Mouse (Mus musculus): ENCODE data around the gene Acot6. TPM values are rescaled to one million over a fixed set of nuclear protein-coding genes. Genes with fewer than 3 reads are reported as not detected.

The Acot6 gene
- polyA plus RNA-seq, 1 experiment: 5.5 TPM

DNA sequence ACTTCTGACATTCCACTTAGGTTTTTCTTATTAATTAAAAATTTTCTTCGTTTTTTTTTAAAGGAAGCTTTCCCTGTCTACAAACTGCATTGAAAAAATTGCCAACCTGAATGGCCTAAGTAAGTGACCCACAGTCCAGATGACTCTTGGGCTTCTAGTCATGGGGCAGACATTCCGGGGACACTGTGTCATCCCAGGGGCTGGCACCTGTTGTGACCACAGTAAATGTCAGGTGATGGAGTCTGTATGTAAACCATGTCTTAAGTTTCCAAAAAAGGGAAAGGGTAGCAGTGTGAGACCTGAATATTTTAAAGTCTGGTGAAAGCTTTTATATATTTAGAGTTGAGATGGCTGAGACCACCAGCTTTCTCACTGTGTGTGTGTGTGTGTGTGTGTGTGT is 26.4 kb downstream of the Acot6 start:
- no peak for DNase-seq
- WGBS: 82% methylated on average over 2 of the region's 2 CpGs
- Histone ChIP-seq H3K27ac (ENCODE audit: insufficient read depth, low read length) (no peak overlapping the region), H3K27me3 (ENCODE audit: control insufficient read depth, insufficient read depth, low read length) (no peaks in the 10 kb centered on the region), H3K4me3 (replicated peaks; ENCODE audit: insufficient read depth, low read depth, low read length) (no peak overlapping the region), H3K4me1 (ENCODE audit: control insufficient read depth, insufficient read depth, low read length) (no peaks in the 10 kb centered on the region)
- TF ChIP-seq POLR2A (IDR thresholded peaks at IDR 0.05; ENCODE audit: borderline replicate concordance, insufficient read depth, low read length) (no peak), CTCF (IDR thresholded peaks at IDR 0.05; ENCODE audit: borderline replicate concordance, insufficient read depth, low read depth, low read length) (no peak)

DNA sequence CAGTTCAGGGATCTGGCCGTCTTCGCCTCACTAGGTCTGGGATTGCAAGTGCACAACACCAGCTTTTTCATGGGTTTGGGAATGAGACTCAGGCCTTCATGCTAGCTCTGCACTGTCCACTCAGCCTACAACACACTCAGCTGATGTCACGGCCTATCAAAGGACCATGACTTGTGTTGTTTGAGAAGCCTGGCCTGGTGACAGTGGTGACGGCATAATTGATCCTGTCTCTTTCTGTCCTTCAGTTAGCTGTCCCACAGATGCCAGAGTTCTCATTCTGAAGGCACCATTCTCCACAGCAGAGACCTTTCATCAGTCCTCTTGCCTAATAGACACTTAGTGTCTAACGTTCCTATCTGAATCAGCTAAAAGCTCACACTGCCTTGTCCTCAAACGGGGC is 28.1 kb downstream of the Acot6 start:
- H3K27me3 ChIP-seq (ENCODE audit: control insufficient read depth, insufficient read depth, low read length): no peaks in the 10 kb centered on the region
- H3K27ac ChIP-seq (ENCODE audit: insufficient read depth, low read length): no peak overlapping the region
- 85% methylated on average over 6 of the region's 6 CpGs for WGBS
- TF ChIP-seq CTCF (IDR thresholded peaks at IDR 0.05; ENCODE audit: borderline replicate concordance, insufficient read depth, low read depth, low read length) (no peak), POLR2A (IDR thresholded peaks at IDR 0.05; ENCODE audit: borderline replicate concordance, insufficient read depth, low read length) (no peak)
- DNase-seq: no peak
- no peak overlapping the region for H3K4me3 ChIP-seq (replicated peaks; ENCODE audit: insufficient read depth, low read depth, low read length)
- no peaks in the 10 kb centered on the region for H3K4me1 ChIP-seq (ENCODE audit: control insufficient read depth, insufficient read depth, low read length)

DNA sequence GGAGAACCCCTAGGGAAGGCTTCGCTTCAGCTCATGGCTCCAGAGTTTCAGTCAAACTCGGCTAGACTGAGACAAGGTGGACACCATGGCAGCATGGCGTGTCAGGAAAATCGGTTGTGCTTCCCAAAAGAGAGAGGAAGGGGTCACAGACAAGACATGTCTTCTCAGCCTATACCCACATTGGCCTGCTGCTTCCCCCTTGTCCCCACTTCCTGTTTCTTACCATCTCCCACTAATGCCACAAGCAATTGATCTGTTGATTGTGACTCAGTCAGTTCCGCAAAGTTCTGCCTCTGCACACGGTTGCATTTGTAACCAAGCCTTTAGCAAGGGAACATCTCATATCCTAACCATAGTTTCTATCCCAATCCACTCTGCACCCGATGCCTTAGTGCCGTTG is 29.5 kb downstream of the Acot6 start:
- no peaks in the 10 kb centered on the region for H3K27me3 ChIP-seq (ENCODE audit: control insufficient read depth, insufficient read depth, low read length)
- no peaks in the 10 kb centered on the region for H3K4me1 ChIP-seq (ENCODE audit: control insufficient read depth, insufficient read depth, low read length)
- WGBS: 90% methylated on average over 8 of the region's 8 CpGs
- DNase-seq: no peak
- H3K4me3 ChIP-seq (replicated peaks; ENCODE audit: insufficient read depth, low read depth, low read length): no peak overlapping the region
- TF ChIP-seq CTCF (IDR thresholded peaks at IDR 0.05; ENCODE audit: borderline replicate concordance, insufficient read depth, low read depth, low read length) (no peak), POLR2A (IDR thresholded peaks at IDR 0.05; ENCODE audit: borderline replicate concordance, insufficient read depth, low read length) (no peak)
- no peak overlapping the region for H3K27ac ChIP-seq (ENCODE audit: insufficient read depth, low read length)

DNA sequence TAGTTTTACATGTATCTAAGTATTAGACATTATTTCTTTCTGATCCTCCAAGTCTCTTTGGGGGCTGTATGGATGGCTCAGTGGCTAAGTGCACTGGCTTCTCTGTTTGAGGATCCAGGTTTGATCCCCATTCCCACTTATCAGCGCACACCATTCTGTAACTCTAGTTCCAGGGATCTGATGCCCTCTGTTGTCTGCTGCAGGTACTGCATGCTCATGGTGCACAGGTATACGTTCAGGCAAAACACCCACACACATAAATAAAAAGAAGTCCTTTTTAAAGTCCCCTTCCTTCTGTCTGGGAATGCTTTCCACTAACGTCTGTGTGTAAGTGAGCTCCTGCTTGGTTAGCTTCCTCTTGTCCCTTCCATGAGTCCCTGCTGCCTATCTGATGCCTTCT is 31.8 kb downstream of the Acot6 start:
- no peak overlapping the region for H3K27ac ChIP-seq (ENCODE audit: insufficient read depth, low read length)
- no peak overlapping the region for H3K4me3 ChIP-seq (replicated peaks; ENCODE audit: insufficient read depth, low read depth, low read length)
- no peaks in the 10 kb centered on the region for H3K27me3 ChIP-seq (ENCODE audit: control insufficient read depth, insufficient read depth, low read length)
- 61% methylated on average over 3 of the region's 3 CpGs for WGBS
- DNase-seq: no peak
- TF ChIP-seq POLR2A (IDR thresholded peaks at IDR 0.05; ENCODE audit: borderline replicate concordance, insufficient read depth, low read length) (no peak), CTCF (IDR thresholded peaks at IDR 0.05; ENCODE audit: borderline replicate concordance, insufficient read depth, low read depth, low read length) (peak; percentile 46; the same call in 1 of the 2 replicates)
- no peaks in the 10 kb centered on the region for H3K4me1 ChIP-seq (ENCODE audit: control insufficient read depth, insufficient read depth, low read length)

DNA sequence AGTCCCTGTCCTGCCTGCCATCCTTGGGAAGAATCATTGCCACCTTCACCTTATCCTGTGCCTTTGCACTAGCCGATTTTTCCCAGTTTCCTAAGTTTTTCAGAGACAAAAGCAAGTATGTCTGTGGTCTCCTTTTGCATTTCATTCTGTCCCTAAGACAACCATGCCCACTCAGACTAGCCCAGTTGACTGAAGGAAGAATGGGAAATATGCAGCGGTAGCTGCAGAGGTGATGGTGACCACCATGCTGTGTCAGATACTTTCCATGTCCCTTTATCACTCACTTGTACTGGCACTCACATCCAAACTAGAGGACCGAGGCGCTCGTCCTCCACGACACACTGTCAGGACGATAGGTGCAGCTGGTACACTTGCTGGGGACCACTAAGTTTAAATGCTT is 36.7 kb downstream of the Acot6 start:
- Histone ChIP-seq H3K4me3 (replicated peaks; ENCODE audit: insufficient read depth, low read depth, low read length) (no peak overlapping the region), H3K4me1 (ENCODE audit: control insufficient read depth, insufficient read depth, low read length) (no peaks in the 10 kb centered on the region), H3K27me3 (ENCODE audit: control insufficient read depth, insufficient read depth, low read length) (no peaks in the 10 kb centered on the region), H3K27ac (ENCODE audit: insufficient read depth, low read length) (no peak overlapping the region)
- no peak for TF ChIP-seq CTCF (IDR thresholded peaks at IDR 0.05; ENCODE audit: borderline replicate concordance, insufficient read depth, low read depth, low read length)
- TF ChIP-seq POLR2A (IDR thresholded peaks at IDR 0.05; ENCODE audit: borderline replicate concordance, insufficient read depth, low read length): no peak
- DNase-seq: no peak
- 93% methylated on average over 7 of the region's 7 CpGs for WGBS

DNA sequence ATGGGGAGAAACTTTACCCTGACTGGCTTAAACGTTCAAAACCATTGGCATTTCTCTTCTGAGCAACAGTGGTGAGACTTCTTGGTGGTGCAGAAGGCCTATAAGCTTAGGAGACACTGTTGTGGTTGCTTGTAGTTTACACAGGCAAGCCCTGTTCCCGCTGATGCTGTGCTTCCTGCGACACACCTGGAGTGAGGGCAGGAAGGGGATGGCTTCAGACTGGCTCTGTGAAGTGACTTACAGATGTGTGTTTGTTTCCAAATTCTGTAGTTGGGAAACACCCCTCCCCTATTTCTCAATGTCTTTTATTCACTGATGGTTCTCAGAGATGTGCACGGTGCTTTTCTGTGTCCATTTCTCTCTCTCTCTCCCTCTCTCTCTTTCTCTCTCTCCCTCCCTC is 39.7 kb downstream of the Acot6 start:
- TF ChIP-seq POLR2A (IDR thresholded peaks at IDR 0.05; ENCODE audit: borderline replicate concordance, insufficient read depth, low read length): no peak
- TF ChIP-seq CTCF (IDR thresholded peaks at IDR 0.05; ENCODE audit: borderline replicate concordance, insufficient read depth, low read depth, low read length): no peak
- Histone ChIP-seq H3K27ac (ENCODE audit: insufficient read depth, low read length) (no peak overlapping the region), H3K27me3 (ENCODE audit: control insufficient read depth, insufficient read depth, low read length) (no peaks in the 10 kb centered on the region), H3K4me1 (ENCODE audit: control insufficient read depth, insufficient read depth, low read length) (no peaks in the 10 kb centered on the region), H3K4me3 (replicated peaks; ENCODE audit: insufficient read depth, low read depth, low read length) (no peak overlapping the region)
- DNase-seq: no peak
- WGBS: 70% methylated on average over 4 of the region's 4 CpGs

DNA sequence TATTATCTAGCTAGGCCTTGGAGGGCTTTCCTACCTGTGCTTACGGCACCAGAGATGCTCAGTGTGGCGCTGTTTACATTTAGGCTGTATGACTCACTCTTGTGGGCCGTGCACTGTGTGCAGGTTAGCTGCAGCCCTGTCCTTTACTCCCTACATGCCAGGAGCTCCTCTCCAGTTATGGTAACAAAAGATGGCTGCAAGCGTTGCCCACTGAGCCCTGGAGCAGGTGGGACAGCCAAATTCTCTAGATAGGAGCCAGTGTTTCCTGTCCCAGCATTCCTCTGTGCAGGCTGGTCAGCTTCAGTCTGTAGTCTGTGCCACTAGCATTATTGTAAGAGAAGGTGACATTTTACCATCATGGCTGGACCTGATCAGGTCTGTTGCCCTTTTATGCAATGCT is 40.8 kb downstream of the Acot6 start:
- H3K4me1 ChIP-seq (ENCODE audit: control insufficient read depth, insufficient read depth, low read length): no peaks in the 10 kb centered on the region
- no peak overlapping the region for H3K27ac ChIP-seq (ENCODE audit: insufficient read depth, low read length)
- no peak overlapping the region for H3K4me3 ChIP-seq (replicated peaks; ENCODE audit: insufficient read depth, low read depth, low read length)
- DNase-seq: no peak
- 90% methylated on average over 4 of the region's 4 CpGs for WGBS
- TF ChIP-seq CTCF (IDR thresholded peaks at IDR 0.05; ENCODE audit: borderline replicate concordance, insufficient read depth, low read depth, low read length) (no peak), POLR2A (IDR thresholded peaks at IDR 0.05; ENCODE audit: borderline replicate concordance, insufficient read depth, low read length) (no peak)
- no peaks in the 10 kb centered on the region for H3K27me3 ChIP-seq (ENCODE audit: control insufficient read depth, insufficient read depth, low read length)

DNA sequence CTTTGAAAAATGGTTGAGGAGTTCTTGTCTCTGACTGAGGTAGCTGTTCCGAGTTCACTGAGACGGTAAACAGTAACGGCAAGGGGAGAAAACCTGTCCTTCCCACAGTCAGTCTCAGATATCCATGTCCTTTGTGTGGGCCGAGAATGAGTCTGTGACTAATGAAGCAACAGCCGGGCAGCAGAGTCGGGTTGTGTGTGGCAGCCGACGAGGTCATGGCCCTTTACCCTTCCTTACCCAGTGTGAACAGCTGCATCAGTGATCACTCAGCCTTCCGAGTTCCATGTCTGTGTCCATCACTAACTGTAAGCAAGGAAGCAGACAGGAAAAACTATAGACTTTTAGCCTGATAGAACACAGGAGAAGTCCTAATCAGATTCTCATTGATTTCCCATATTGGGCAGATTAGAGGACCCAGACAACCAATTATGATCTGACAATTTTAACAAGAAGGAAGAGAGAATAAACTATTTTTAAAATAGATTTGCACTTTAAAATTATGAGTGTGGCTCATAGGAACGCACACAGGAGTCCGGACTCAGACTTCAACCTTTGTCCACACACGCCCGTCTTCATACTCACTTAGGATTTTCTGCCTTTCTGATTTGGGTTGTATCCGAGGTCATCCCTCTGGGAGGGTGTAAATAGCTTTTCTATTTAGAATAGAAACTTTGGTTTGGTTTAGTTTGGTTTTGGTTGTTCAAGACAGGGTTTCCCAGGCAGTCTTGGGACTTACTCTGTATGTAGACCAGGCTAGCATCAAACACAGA is 42.0 kb downstream of the Acot6 start:
- WGBS: 55% methylated on average over 14 of the region's 14 CpGs

More for the DNA sequence above, 42.0 kb downstream of the Acot6 start:
- Histone ChIP-seq H3K27ac (ENCODE audit: insufficient read depth, low read length) (no peak overlapping the region), H3K4me3 (replicated peaks; ENCODE audit: insufficient read depth, low read depth, low read length) (no peak overlapping the region), H3K27me3 (ENCODE audit: control insufficient read depth, insufficient read depth, low read length) (no peaks in the 10 kb centered on the region), H3K4me1 (ENCODE audit: control insufficient read depth, insufficient read depth, low read length) (no peaks in the 10 kb centered on the region)
- no peak for TF ChIP-seq CTCF (IDR thresholded peaks at IDR 0.05; ENCODE audit: borderline replicate concordance, insufficient read depth, low read depth, low read length)
- no peak for TF ChIP-seq POLR2A (IDR thresholded peaks at IDR 0.05; ENCODE audit: borderline replicate concordance, insufficient read depth, low read length)
- no peak for DNase-seq

Data from cerebellum, adult 2 months (tissue).